In the genomic region with DNA sequence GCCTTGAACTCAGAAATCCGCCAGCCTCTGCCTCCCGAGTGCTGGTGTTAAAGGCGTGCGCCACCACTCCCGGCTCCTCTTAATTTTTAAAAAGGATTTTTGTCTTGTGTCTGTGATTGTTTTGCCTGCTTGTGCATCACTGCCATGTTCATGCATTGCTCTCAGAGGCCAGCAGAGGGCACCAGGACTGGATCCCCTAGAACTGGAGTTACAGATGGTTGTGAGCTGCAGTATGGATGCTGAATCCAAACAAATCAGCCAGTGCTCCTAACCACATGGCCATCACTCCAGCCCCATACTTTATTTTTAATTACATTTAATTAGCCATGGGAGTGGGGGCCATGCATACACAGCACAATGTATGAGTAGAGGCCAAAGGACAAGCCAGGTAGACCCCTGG, we compare ENCODE assay signal across 11 mouse cellular contexts. TPM values are rescaled to one million over a fixed set of nuclear protein-coding genes. Genes with fewer than 3 reads are reported as not detected.
DNase-seq lines count a peak whose midpoint lies in the region; ATAC-seq and TF ChIP-seq lines count a peak whose summit lies in the region.
"Had no signal": no experiment of that assay in that cellular context is flagged by ENCODE, and none has a peak within 500 bp of the region (broad histone marks: within the 10 kb centered on the region; RNA-seq: fewer than 3 reads in every experiment).

No protein-coding gene starts in this region.

- H3K4me1 ChIP-seq in hindbrain, embryonic 10.5 days (replicated peaks), result no peaks in the 10 kb centered on the region
- no peaks in the 10 kb centered on the region for H3K4me1 ChIP-seq in hindbrain, embryonic 16.5 days (ENCODE audit: control insufficient read depth, insufficient read depth, low read depth, low read length)
- no peaks in the 10 kb centered on the region for H3K4me1 ChIP-seq in CH12.LX (ENCODE audit: control insufficient read depth in 1 of 2, insufficient read depth in 2 of 2)
- no peaks in the 10 kb centered on the region for H3K4me1 ChIP-seq in midbrain, embryonic 13.5 days (replicated peaks)
- H3K4me1 ChIP-seq: embryonic facial prominence, embryonic 15.5 days; liver, embryonic 13.5 days had no signal

- TF ChIP-seq RAD21 in CH12.LX (IDR thresholded peaks at IDR 0.05; ENCODE audit: low read depth, low read length), result peak; percentile 8

- H3K27ac ChIP-seq in hindbrain, embryonic 10.5 days, result no peak overlapping the region
- H3K27ac ChIP-seq in hindbrain, embryonic 16.5 days (ENCODE audit: low read depth, low read length), result no peak overlapping the region
- H3K27ac ChIP-seq in CH12.LX (ENCODE audit: insufficient read depth, low read depth), result no peak overlapping the region
- no peak overlapping the region for H3K27ac ChIP-seq in midbrain, embryonic 13.5 days
- H3K27ac ChIP-seq: embryonic facial prominence, embryonic 15.5 days; liver, embryonic 13.5 days had no signal

- DNase-seq in hindbrain, embryonic 10.5 days (ENCODE audit: low spot score), result peak; percentile 49
- peak; percentile 55 for DNase-seq in CH12.LX (ENCODE audit: extremely low read depth)
- peak; percentile 25 for DNase-seq in adrenal gland, adult 2 months
- DNase-seq in frontal cortex, adult 2 months (ENCODE audit: extremely low spot score in 1 of 2, low spot score in 1 of 2), result peak; percentile 46 to 70
- peak; percentile 23 to 56 for DNase-seq in layer of hippocampus, postnatal 25 days (ENCODE audit: extremely low spot score in 1 of 2, low spot score in 1 of 2)
- peak; percentile 68 for DNase-seq in thymus, postnatal 4 days
- DNase-seq: liver, embryonic 13.5 days had no signal

- in situ Hi-C loops in CH12.LX (cut with MboI; ENCODE audit: low pct_ligation_motif_present, low pct_unique_long_range_greater_than_20kb, low sequenced_read_pairs), result no loop called here

- no peak overlapping the region for H3K4me3 ChIP-seq in hindbrain, embryonic 10.5 days
- no peak overlapping the region for H3K4me3 ChIP-seq in hindbrain, embryonic 16.5 days (ENCODE audit: low read length)
- no peak overlapping the region for H3K4me3 ChIP-seq in CH12.LX (replicated peaks in 1 of 3; ENCODE audit: low read depth in 2 of 3, low read length in 2 of 3, poor library complexity in 1 of 3)
- no peak overlapping the region for H3K4me3 ChIP-seq in midbrain, embryonic 13.5 days (replicated peaks)
- H3K4me3 ChIP-seq: embryonic facial prominence, embryonic 15.5 days; liver, embryonic 13.5 days had no signal

- peak; percentile 39 to 73; a peak in 3 of 4 replicates for TF ChIP-seq CTCF in CH12.LX (conservative IDR thresholded peaks at IDR 0.05 in 1 of 2, IDR thresholded peaks at IDR 0.05 in 1 of 2; ENCODE audit: low read depth in 2 of 2, low read length in 2 of 2)

- H3K4me2 ChIP-seq in hindbrain, embryonic 16.5 days (ENCODE audit: low read length), result no peak overlapping the region
- no peak overlapping the region for H3K4me2 ChIP-seq in CH12.LX (ENCODE audit: insufficient read depth, low read depth, poor library complexity, severe bottlenecking)
- H3K4me2 ChIP-seq in midbrain, embryonic 13.5 days (replicated peaks), result no peak overlapping the region
- H3K4me2 ChIP-seq: embryonic facial prominence, embryonic 15.5 days; liver, embryonic 13.5 days had no signal

- no peak for TF ChIP-seq POLR2A in CH12.LX (IDR thresholded peaks at IDR 0.05; ENCODE audit: low read depth, low read length)

- ATAC-seq in hindbrain, embryonic 16.5 days, result no peak
- 0 out of 2 replicates have a peak, but pooled peaks have one; percentile 24 for ATAC-seq in midbrain, embryonic 13.5 days

- no peaks in the 10 kb centered on the region for H3K27me3 ChIP-seq in hindbrain, embryonic 10.5 days (ENCODE audit: insufficient read depth, poor library complexity, severe bottlenecking)
- H3K27me3 ChIP-seq in hindbrain, embryonic 16.5 days (replicated peaks; ENCODE audit: control insufficient read depth, insufficient read depth, low read length), result no peaks in the 10 kb centered on the region
- peaks cover 9% of the 10 kb centered on the region for H3K27me3 ChIP-seq in CH12.LX (replicated peaks)
- no peaks in the 10 kb centered on the region for H3K27me3 ChIP-seq in midbrain, embryonic 13.5 days
- H3K27me3 ChIP-seq: embryonic facial prominence, embryonic 15.5 days; liver, embryonic 13.5 days had no signal

- H3K9me3 ChIP-seq in hindbrain, embryonic 10.5 days, result peaks cover 16% of the 10 kb centered on the region
- H3K9me3 ChIP-seq in hindbrain, embryonic 16.5 days (ENCODE audit: control insufficient read depth, low read length), result peaks cover 7% of the 10 kb centered on the region; the same call in 1 of the 2 replicates
- peaks cover 10% of the 10 kb centered on the region for H3K9me3 ChIP-seq in CH12.LX (replicated peaks; ENCODE audit: low read length)
- H3K9me3 ChIP-seq in midbrain, embryonic 13.5 days, result no peaks in the 10 kb centered on the region
- H3K9me3 ChIP-seq: embryonic facial prominence, embryonic 15.5 days had no signal

- no peaks in the 10 kb centered on the region for H3K79me2 ChIP-seq in CH12.LX (replicated peaks; ENCODE audit: control insufficient read depth, extremely low read depth, insufficient read depth, poor library complexity, severe bottlenecking)

- dilution Hi-C loops in CH12.LX (cut with MboI; ENCODE audit: extremely low pct_ligation_motif_present, extremely low pct_unique_long_range_greater_than_20kb, low sequenced_read_pairs), result no loop called here

- no peak overlapping the region for H3K9ac ChIP-seq in hindbrain, embryonic 16.5 days (ENCODE audit: low read depth, low read length)
- no peak overlapping the region for H3K9ac ChIP-seq in CH12.LX (ENCODE audit: insufficient read depth, low read depth)
- no peak overlapping the region for H3K9ac ChIP-seq in midbrain, embryonic 13.5 days (replicated peaks)
- H3K9ac ChIP-seq: embryonic facial prominence, embryonic 15.5 days; liver, embryonic 13.5 days had no signal

- no peak for TF ChIP-seq EP300 in CH12.LX (IDR thresholded peaks at IDR 0.05; ENCODE audit: low read length)

- WGBS in hindbrain, embryonic 10.5 days, result 56% methylated on average over 5 of the region's 5 CpGs
- WGBS in hindbrain, embryonic 16.5 days, result 67% methylated on average over 5 of the region's 5 CpGs
- WGBS in midbrain, embryonic 13.5 days, result 43% methylated on average over 5 of the region's 5 CpGs

- H3K36me3 ChIP-seq in hindbrain, embryonic 10.5 days, result peaks cover 4% of the 10 kb centered on the region; the same call in 1 of the 2 replicates
- H3K36me3 ChIP-seq in hindbrain, embryonic 16.5 days (ENCODE audit: control insufficient read depth, insufficient read depth, low read length), result no peaks in the 10 kb centered on the region
- peaks cover 0 to 3% of the 10 kb centered on the region in 2 experiments for H3K36me3 ChIP-seq in CH12.LX (replicated peaks in 1 of 2; ENCODE audit: control insufficient read depth in 1 of 2, insufficient read depth in 1 of 2, low read length in 1 of 2)
- H3K36me3 ChIP-seq in midbrain, embryonic 13.5 days, result no peaks in the 10 kb centered on the region

RNA-seq across cellular contexts. Expression of a gene that starts 6.4 kb away (rescaled TPM):
- polyA plus RNA-seq in hindbrain, embryonic 10.5 days (2016; fragmentation: Nextera tagmentation; extraction: Ambion mirVana), result not detected in 2 replicates
- polyA plus RNA-seq in hindbrain, embryonic 16.5 days (2015; fragmentation: Nextera tagmentation; extraction: Ambion mirVana), result 0.16 TPM in 1 of 2 replicates, not detected in the other
- total RNA-seq in CH12.LX (2012; rRNA removed) (0.25 and 0.42 TPM in 2 replicates), CH12.LX (2014; rRNA removed) (not detected in 2 replicates)
- polyA plus RNA-seq in CH12.LX (2012; ENCODE audit: insufficient read length, low read depth), result not detected in 2 replicates
- not detected for total RNA-seq in adrenal gland, adult 2 months (2021)
- polyA plus RNA-seq in adrenal gland, adult 2 months (2012; rRNA removed), result not detected in 2 replicates
- polyA plus RNA-seq in frontal cortex, adult 2 months (2012; rRNA removed), result not detected in 2 replicates
- not detected for total RNA-seq in layer of hippocampus, postnatal 25 days (2021)
- polyA plus RNA-seq in midbrain, embryonic 13.5 days (2015; fragmentation: Nextera tagmentation; extraction: Ambion mirVana), result not detected in 2 replicates
- polyA plus RNA-seq: liver, embryonic 13.5 days had no signal

RNA-seq across cellular contexts. Expression of a gene that starts 12.7 kb away (rescaled TPM):
- 15.8 and 24.4 TPM in 2 replicates for polyA plus RNA-seq in hindbrain, embryonic 10.5 days (2016; fragmentation: Nextera tagmentation; extraction: Ambion mirVana)
- polyA plus RNA-seq in hindbrain, embryonic 16.5 days (2015; fragmentation: Nextera tagmentation; extraction: Ambion mirVana), result 5.5 and 7.1 TPM in 2 replicates
- total RNA-seq in CH12.LX (2012; rRNA removed), result 28.7 and 29.1 TPM in 2 replicates
- total RNA-seq in CH12.LX (2014; rRNA removed), result 22.2 and 24.6 TPM in 2 replicates
- polyA plus RNA-seq in CH12.LX (2012; ENCODE audit: insufficient read length, low read depth), result 30.2 and 30.6 TPM in 2 replicates
- 10 to 100 TPM; 13.5 to 14.6 TPM for total RNA-seq in adrenal gland, adult 2 months (2021)
- polyA plus RNA-seq in adrenal gland, adult 2 months (2012; rRNA removed), result 6.9 and 7.4 TPM in 2 replicates
- 22.8 and 24.3 TPM in 2 replicates for polyA plus RNA-seq in frontal cortex, adult 2 months (2012; rRNA removed)
- total RNA-seq in layer of hippocampus, postnatal 25 days (2021), result 10 to 100 TPM; 17.1 to 20.8 TPM
- polyA plus RNA-seq in midbrain, embryonic 13.5 days (2015; fragmentation: Nextera tagmentation; extraction: Ambion mirVana), result 9.7 and 11.4 TPM in 2 replicates

RNA-seq across cellular contexts. Expression of a gene that starts 13.4 kb away (rescaled TPM):
- polyA plus RNA-seq in hindbrain, embryonic 10.5 days (2016; fragmentation: Nextera tagmentation; extraction: Ambion mirVana), result 72.0 and 74.4 TPM in 2 replicates
- polyA plus RNA-seq in hindbrain, embryonic 16.5 days (2015; fragmentation: Nextera tagmentation; extraction: Ambion mirVana), result 43.8 and 57.2 TPM in 2 replicates
- 34.2 and 40.4 TPM in 2 replicates for total RNA-seq in CH12.LX (2012; rRNA removed)
- 26.4 and 26.9 TPM in 2 replicates for total RNA-seq in CH12.LX (2014; rRNA removed)
- polyA plus RNA-seq in CH12.LX (2012; ENCODE audit: insufficient read length, low read depth), result 47.8 and 51.1 TPM in 2 replicates
- total RNA-seq in adrenal gland, adult 2 months (2021), result 10 to 100 TPM; 24.3 to 29.5 TPM
- polyA plus RNA-seq in adrenal gland, adult 2 months (2012; rRNA removed), result 12.1 and 13.3 TPM in 2 replicates
- polyA plus RNA-seq in frontal cortex, adult 2 months (2012; rRNA removed), result 49.5 and 51.7 TPM in 2 replicates
- total RNA-seq in layer of hippocampus, postnatal 25 days (2021), result 10 to 100 TPM; 50.8 to 54.8 TPM
- 75.1 and 75.6 TPM in 2 replicates for polyA plus RNA-seq in midbrain, embryonic 13.5 days (2015; fragmentation: Nextera tagmentation; extraction: Ambion mirVana)

RNA-seq across cellular contexts. Expression of a gene that starts 13.6 kb away (rescaled TPM):
- 8.7 and 10.1 TPM in 2 replicates for polyA plus RNA-seq in hindbrain, embryonic 10.5 days (2016; fragmentation: Nextera tagmentation; extraction: Ambion mirVana)
- 5.1 and 5.9 TPM in 2 replicates for polyA plus RNA-seq in hindbrain, embryonic 16.5 days (2015; fragmentation: Nextera tagmentation; extraction: Ambion mirVana)
- 4.3 and 4.4 TPM in 2 replicates for total RNA-seq in CH12.LX (2012; rRNA removed)
- total RNA-seq in CH12.LX (2014; rRNA removed), result 5.2 TPM in 2 replicates
- 2.0 and 3.0 TPM in 2 replicates for polyA plus RNA-seq in CH12.LX (2012; ENCODE audit: insufficient read length, low read depth)
- total RNA-seq in adrenal gland, adult 2 months (2021), result 1 to 10 TPM; 2.5 to 2.8 TPM
- polyA plus RNA-seq in adrenal gland, adult 2 months (2012; rRNA removed), result 4.1 and 5.3 TPM in 2 replicates
- 3.0 and 3.6 TPM in 2 replicates for polyA plus RNA-seq in frontal cortex, adult 2 months (2012; rRNA removed)
- 1 to 10 TPM; 4.3 TPM for total RNA-seq in layer of hippocampus, postnatal 25 days (2021)
- polyA plus RNA-seq in midbrain, embryonic 13.5 days (2015; fragmentation: Nextera tagmentation; extraction: Ambion mirVana), result 7.8 and 8.1 TPM in 2 replicates

RNA-seq across cellular contexts. Expression of a gene that starts 15.0 kb away (rescaled TPM):
- polyA plus RNA-seq in hindbrain, embryonic 10.5 days (2016; fragmentation: Nextera tagmentation; extraction: Ambion mirVana), result not detected in 2 replicates
- polyA plus RNA-seq in hindbrain, embryonic 16.5 days (2015; fragmentation: Nextera tagmentation; extraction: Ambion mirVana), result not detected in 2 replicates
- not detected in 2 replicates for total RNA-seq in CH12.LX (2012; rRNA removed)
- not detected in 2 replicates for total RNA-seq in CH12.LX (2014; rRNA removed)
- 3.5 TPM in 1 of 2 replicates, not detected in the other for polyA plus RNA-seq in CH12.LX (2012; ENCODE audit: insufficient read length, low read depth)
- total RNA-seq in adrenal gland, adult 2 months (2021), result not detected
- not detected in 2 replicates for polyA plus RNA-seq in adrenal gland, adult 2 months (2012; rRNA removed)
- not detected in 2 replicates for polyA plus RNA-seq in frontal cortex, adult 2 months (2012; rRNA removed)
- not detected for total RNA-seq in layer of hippocampus, postnatal 25 days (2021)
- not detected in 2 replicates for polyA plus RNA-seq in midbrain, embryonic 13.5 days (2015; fragmentation: Nextera tagmentation; extraction: Ambion mirVana)
- polyA plus RNA-seq: embryonic facial prominence, embryonic 15.5 days; liver, embryonic 13.5 days; stomach, embryonic 16.5 days had no signal
